Mouse (Mus musculus): Measurements from ENCODE around the gene Bst1. TPM values are rescaled to one million over a fixed set of nuclear protein-coding genes. Genes with fewer than 3 reads are reported as not detected.

Bst1 gene
- total and polyA plus RNA-seq, 2 experiments from 2014 or later = 0.15 to 1.2 TPM

- no peaks in the 10 kb centered on the region for H3K4me1 ChIP-seq (ENCODE audit: control insufficient read depth, insufficient read depth)
- H3K27ac ChIP-seq (ENCODE audit: low read depth) = no peak overlapping the region; the same call in 1 of the 2 replicates
- ATAC-seq (ENCODE audit: insufficient read depth, low read depth) (peak; percentile 63; the same call in 1 of the 2 replicates), DNase-seq (ENCODE audit: low spot score) (peak; percentile 36)
- no peak for TF ChIP-seq CTCF (IDR thresholded peaks at IDR 0.05; ENCODE audit: low read depth)
- TF ChIP-seq EP300 (IDR thresholded peaks at IDR 0.05; ENCODE audit: low read depth) = 0 out of 2 replicates have a peak, but pooled peaks have one; percentile 42
- H3K27me3 ChIP-seq (ENCODE audit: control insufficient read depth, insufficient read depth, low read length) = no peaks in the 10 kb centered on the region
- H3K36me3 ChIP-seq (replicated peaks; ENCODE audit: control insufficient read depth, insufficient read depth, low read length) = no peaks in the 10 kb centered on the region
- no peak overlapping the region for H3K9ac ChIP-seq (replicated peaks; ENCODE audit: low read depth, low read length)
- 43% methylated on average over 2 of the region's 2 CpGs for WGBS
- H3K9me3 ChIP-seq (replicated peaks; ENCODE audit: control insufficient read depth, low read length) = 0 out of 2 replicates have a peak, but pooled peaks cover 6% of the 10 kb centered on the region
- no peak overlapping the region for H3K4me3 ChIP-seq (ENCODE audit: low read depth, low read length)
- H3K4me2 ChIP-seq (ENCODE audit: low read depth, low read length) = no peak overlapping the region
These were observed 37.1 kb downstream of the Bst1 start for GRCm38 (mm10) chr5:43855769-43856168.

- no peak for TF ChIP-seq CTCF (IDR thresholded peaks at IDR 0.05; ENCODE audit: low read depth)
- no peak for TF ChIP-seq EP300 (IDR thresholded peaks at IDR 0.05; ENCODE audit: low read depth)
- 26% methylated on average over 8 of the region's 8 CpGs for WGBS
- H3K4me2 ChIP-seq (ENCODE audit: low read depth, low read length) = no peak overlapping the region; the same call in 1 of the 2 replicates
These were observed 41.0 kb downstream of the Bst1 start for GRCm38 (mm10) chr5:43859663-43860062.

GRCm38 (mm10) chr5:43860096-43860495 lies 41.4 kb downstream of the Bst1 start:
- TF ChIP-seq CTCF (IDR thresholded peaks at IDR 0.05; ENCODE audit: low read depth) (no peak), EP300 (IDR thresholded peaks at IDR 0.05; ENCODE audit: low read depth) (no peak)
- no peak for DNase-seq (ENCODE audit: low spot score)
- no peak overlapping the region; the same call in 1 of the 2 replicates for H3K4me2 ChIP-seq (ENCODE audit: low read depth, low read length)
- H3K27ac ChIP-seq (ENCODE audit: low read depth) = no peak overlapping the region
- WGBS = 64% methylated on average over 5 of the region's 5 CpGs
- no peak for ATAC-seq (ENCODE audit: insufficient read depth, low read depth)
- H3K27me3 ChIP-seq (ENCODE audit: control insufficient read depth, insufficient read depth, low read length) = no peaks in the 10 kb centered on the region
- H3K4me3 ChIP-seq (ENCODE audit: low read depth, low read length) = no peak overlapping the region
- H3K9ac ChIP-seq (replicated peaks; ENCODE audit: low read depth, low read length) = no peak overlapping the region
- 0 out of 2 replicates have a peak, but pooled peaks cover 6% of the 10 kb centered on the region for H3K9me3 ChIP-seq (replicated peaks; ENCODE audit: control insufficient read depth, low read length)
- H3K36me3 ChIP-seq (replicated peaks; ENCODE audit: control insufficient read depth, insufficient read depth, low read length) = no peaks in the 10 kb centered on the region
- no peaks in the 10 kb centered on the region for H3K4me1 ChIP-seq (ENCODE audit: control insufficient read depth, insufficient read depth)

More at GRCm38 (mm10) chr5:43859663-43860062, 41.0 kb downstream of the Bst1 start:
- no peak overlapping the region for H3K9ac ChIP-seq (replicated peaks; ENCODE audit: low read depth, low read length)
- ATAC-seq (ENCODE audit: insufficient read depth, low read depth) (no peak), DNase-seq (ENCODE audit: low spot score) (no peak)
- H3K27ac ChIP-seq (ENCODE audit: low read depth) = no peak overlapping the region
- no peak overlapping the region for H3K4me3 ChIP-seq (ENCODE audit: low read depth, low read length)
- no peaks in the 10 kb centered on the region for H3K27me3 ChIP-seq (ENCODE audit: control insufficient read depth, insufficient read depth, low read length)
- no peaks in the 10 kb centered on the region for H3K4me1 ChIP-seq (ENCODE audit: control insufficient read depth, insufficient read depth)
- H3K36me3 ChIP-seq (replicated peaks; ENCODE audit: control insufficient read depth, insufficient read depth, low read length) = no peaks in the 10 kb centered on the region
- H3K9me3 ChIP-seq (replicated peaks; ENCODE audit: control insufficient read depth, low read length) = 0 out of 2 replicates have a peak, but pooled peaks cover 6% of the 10 kb centered on the region

- Histone ChIP-seq H3K36me3 (replicated peaks; ENCODE audit: control insufficient read depth, insufficient read depth, low read length) (no peaks in the 10 kb centered on the region), H3K27ac (ENCODE audit: low read depth) (no peak overlapping the region), H3K4me3 (ENCODE audit: low read depth, low read length) (no peak overlapping the region), H3K9me3 (replicated peaks; ENCODE audit: control insufficient read depth, low read length) (0 out of 2 replicates have a peak, but pooled peaks cover 6% of the 10 kb centered on the region), H3K4me1 (ENCODE audit: control insufficient read depth, insufficient read depth) (no peaks in the 10 kb centered on the region), H3K9ac (replicated peaks; ENCODE audit: low read depth, low read length) (no peak overlapping the region), H3K4me2 (ENCODE audit: low read depth, low read length) (no peak overlapping the region), H3K27me3 (ENCODE audit: control insufficient read depth, insufficient read depth, low read length) (no peaks in the 10 kb centered on the region)
- no peak for DNase-seq (ENCODE audit: low spot score)
- no peak for TF ChIP-seq EP300 (IDR thresholded peaks at IDR 0.05; ENCODE audit: low read depth)
- TF ChIP-seq CTCF (IDR thresholded peaks at IDR 0.05; ENCODE audit: low read depth) = no peak
- ATAC-seq (ENCODE audit: insufficient read depth, low read depth) = no peak
- WGBS = 65% methylated on average over 5 of the region's 5 CpGs
These were observed 42.2 kb downstream of the Bst1 start for GRCm38 (mm10) chr5:43860670-43861431.

- Histone ChIP-seq H3K27ac (ENCODE audit: low read depth) (no peak overlapping the region), H3K36me3 (replicated peaks; ENCODE audit: control insufficient read depth, insufficient read depth, low read length) (no peaks in the 10 kb centered on the region), H3K4me3 (ENCODE audit: low read depth, low read length) (no peak overlapping the region), H3K4me1 (ENCODE audit: control insufficient read depth, insufficient read depth) (no peaks in the 10 kb centered on the region), H3K27me3 (ENCODE audit: control insufficient read depth, insufficient read depth, low read length) (no peaks in the 10 kb centered on the region), H3K9ac (replicated peaks; ENCODE audit: low read depth, low read length) (no peak overlapping the region), H3K9me3 (replicated peaks; ENCODE audit: control insufficient read depth, low read length) (no peaks in the 10 kb centered on the region), H3K4me2 (ENCODE audit: low read depth, low read length) (no peak overlapping the region)
- DNase-seq (ENCODE audit: low spot score) (no peak), ATAC-seq (ENCODE audit: insufficient read depth, low read depth) (no peak)
- WGBS = 50% methylated on average over 6 of the region's 6 CpGs
- TF ChIP-seq EP300 (IDR thresholded peaks at IDR 0.05; ENCODE audit: low read depth) (no peak), CTCF (IDR thresholded peaks at IDR 0.05; ENCODE audit: low read depth) (no peak)
These were observed 45.0 kb downstream of the Bst1 start for GRCm38 (mm10) chr5:43863642-43864041.
